Mouse (Mus musculus) liver, adult 2 months (tissue): ENCODE results near the gene Gm3233.

ENCODE experiments used
- CTCF ChIP-seq: fragments of 200-500 bp; IDR thresholded peaks from 2 replicates; pipeline ENCODE4 v1.5.1; 2011; ENCODE audit warnings: low read depth, low read length, control low read depth
- POLR2A ChIP-seq: fragments of 200-500 bp; IDR thresholded peaks from 2 replicates; pipeline ENCODE4 v1.6.1; 2011; ENCODE audit warnings: low read length, control low read depth; ENCODE audit not compliant: insufficient read depth; ENCODE audit errors: extremely low read depth

GRCm38 (mm10) chr10:77738929-77739328, 20.6 kb downstream of the Gm3233 start:
- TF ChIP-seq POLR2A = no peak
- no peak for TF ChIP-seq CTCF
